Mouse (Mus musculus): ENCODE data around the gene Deup1. TPM values are rescaled to one million over a fixed set of nuclear protein-coding genes. Genes with fewer than 3 reads are reported as not detected.

Deup1 gene
- polyA plus RNA-seq, 1 experiment from 2014 or later: 0.31 TPM

DNA sequence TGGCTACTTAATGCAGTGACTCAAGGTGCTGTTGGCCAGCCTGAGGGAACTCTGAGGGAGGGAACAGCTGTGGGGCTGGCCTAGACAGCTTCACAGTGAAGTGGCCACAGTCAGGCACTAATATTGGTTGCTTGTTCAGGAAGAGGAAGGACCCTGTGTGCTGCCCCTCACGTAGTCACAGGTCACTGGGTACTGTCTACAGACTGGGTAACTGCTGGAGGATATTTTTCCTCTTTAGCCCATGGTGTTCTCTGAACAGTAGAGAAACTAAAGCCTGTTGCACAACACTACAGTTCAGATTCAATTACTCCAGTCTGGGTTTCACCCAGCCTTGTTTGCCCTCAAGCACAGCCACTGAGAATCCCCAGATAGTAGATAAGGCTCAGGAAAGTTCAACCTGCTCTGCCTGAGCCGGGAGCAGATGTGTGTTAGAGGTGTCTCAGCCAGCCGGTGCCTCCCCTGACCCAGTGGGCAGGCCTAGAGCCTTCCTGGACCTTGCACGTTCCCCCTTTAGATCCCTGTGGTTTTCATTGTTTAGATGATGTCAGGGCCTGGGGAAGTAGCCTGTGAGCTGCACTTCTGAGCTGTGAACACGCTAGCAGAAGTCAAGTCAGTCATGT is 85.9 kb downstream of the Deup1 start:
- H3K9ac ChIP-seq (ENCODE audit: low read length): no peak overlapping the region
- no peaks in the 10 kb centered on the region for H3K9me3 ChIP-seq (replicated peaks; ENCODE audit: control insufficient read depth, low read length)
- peaks cover 9% of the 10 kb centered on the region for H3K4me1 ChIP-seq (ENCODE audit: control insufficient read depth, insufficient read depth, low read length)
- no peak overlapping the region for H3K4me2 ChIP-seq (ENCODE audit: low read depth, low read length)
- peak overlapping the region; percentile 42 for H3K27ac ChIP-seq (ENCODE audit: low read length)
- ATAC-seq (ENCODE audit: insufficient read depth, low FRiP score): peak; percentile 73; the same call in 1 of the 2 replicates
- no peaks in the 10 kb centered on the region for H3K36me3 ChIP-seq (ENCODE audit: control insufficient read depth, insufficient read depth, low read length)
- no peak overlapping the region for H3K4me3 ChIP-seq (replicated peaks; ENCODE audit: low read length)
- 50% methylated on average over 5 of the region's 5 CpGs for WGBS
- no peaks in the 10 kb centered on the region for H3K27me3 ChIP-seq (ENCODE audit: control insufficient read depth, insufficient read depth, low read length)

DNA sequence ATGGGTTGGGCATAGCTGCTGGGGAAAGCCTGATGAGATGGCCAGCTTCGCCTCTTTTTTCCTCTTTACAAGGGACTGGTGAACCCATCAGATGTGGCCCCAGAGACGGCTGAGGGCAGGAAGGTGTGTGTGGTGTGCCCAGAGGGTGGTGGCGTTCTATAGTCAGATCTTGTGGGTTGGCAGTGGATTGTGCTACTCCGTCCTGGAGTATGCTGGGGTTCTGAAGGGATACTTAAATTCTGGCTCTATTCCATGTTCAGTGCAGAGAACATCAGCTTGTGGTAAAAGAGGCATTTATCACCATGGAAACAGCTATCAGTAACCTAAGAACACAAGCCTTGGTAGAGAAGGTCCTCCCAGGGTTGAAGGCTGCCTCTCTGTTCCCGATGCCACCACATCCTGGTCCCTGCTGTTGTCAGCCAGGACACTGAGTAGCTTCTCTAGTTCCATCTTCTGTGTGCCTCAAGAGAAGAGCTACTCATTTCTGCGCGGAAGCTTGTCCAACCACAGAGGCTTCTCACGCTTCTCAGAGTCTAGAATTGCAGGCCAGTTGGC is 88.7 kb downstream of the Deup1 start:
- Histone ChIP-seq H3K9me3 (replicated peaks; ENCODE audit: control insufficient read depth, low read length) (no peaks in the 10 kb centered on the region), H3K4me2 (ENCODE audit: low read depth, low read length) (no peak overlapping the region), H3K4me1 (ENCODE audit: control insufficient read depth, insufficient read depth, low read length) (peaks cover 15% of the 10 kb centered on the region), H3K9ac (ENCODE audit: low read length) (no peak overlapping the region), H3K27me3 (ENCODE audit: control insufficient read depth, insufficient read depth, low read length) (no peaks in the 10 kb centered on the region), H3K36me3 (ENCODE audit: control insufficient read depth, insufficient read depth, low read length) (no peaks in the 10 kb centered on the region), H3K27ac (ENCODE audit: low read length) (no peak overlapping the region), H3K4me3 (replicated peaks; ENCODE audit: low read length) (no peak overlapping the region)
- no peak for ATAC-seq (ENCODE audit: insufficient read depth, low FRiP score)
- WGBS: 82% methylated on average over 8 of the region's 8 CpGs

DNA sequence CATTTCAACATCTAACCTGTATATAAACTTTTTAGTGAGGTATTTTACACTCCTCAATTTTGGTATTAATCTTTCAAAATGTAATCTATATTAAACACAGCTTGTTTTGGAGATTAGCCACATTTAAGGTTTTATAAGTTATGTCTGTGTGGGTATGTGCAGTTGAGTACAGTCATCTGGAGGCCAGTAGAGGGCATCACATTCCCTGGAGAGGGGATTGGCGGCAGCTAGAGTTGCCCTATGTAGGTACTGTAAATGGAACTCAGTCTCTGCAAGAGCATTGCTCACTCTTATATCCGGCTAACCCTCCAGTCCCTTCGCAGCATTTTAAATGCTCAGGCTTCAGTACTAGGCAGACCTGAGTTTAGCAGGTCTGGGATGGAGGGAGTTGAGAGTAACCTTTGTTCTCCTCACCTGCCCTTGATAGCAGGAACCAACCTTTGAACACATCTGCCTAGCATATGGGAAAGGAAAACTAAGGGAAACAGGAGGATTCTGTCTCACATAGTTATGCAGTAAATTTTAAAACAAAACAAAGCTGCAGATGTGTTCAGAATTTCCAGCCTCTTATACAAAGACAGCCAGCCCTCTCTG is 90.2 kb downstream of the Deup1 start:
- H3K27me3 ChIP-seq (ENCODE audit: control insufficient read depth, insufficient read depth, low read length): no peaks in the 10 kb centered on the region
- no peak overlapping the region for H3K4me2 ChIP-seq (ENCODE audit: low read depth, low read length)
- H3K36me3 ChIP-seq (ENCODE audit: control insufficient read depth, insufficient read depth, low read length): no peaks in the 10 kb centered on the region
- H3K4me3 ChIP-seq (replicated peaks; ENCODE audit: low read length): no peak overlapping the region
- peaks cover 17% of the 10 kb centered on the region for H3K4me1 ChIP-seq (ENCODE audit: control insufficient read depth, insufficient read depth, low read length)
- 88% methylated on average over 3 of the region's 3 CpGs for WGBS
- no peak for ATAC-seq (ENCODE audit: insufficient read depth, low FRiP score)
- no peaks in the 10 kb centered on the region for H3K9me3 ChIP-seq (replicated peaks; ENCODE audit: control insufficient read depth, low read length)
- H3K9ac ChIP-seq (ENCODE audit: low read length): no peak overlapping the region
- no peak overlapping the region for H3K27ac ChIP-seq (ENCODE audit: low read length)

DNA sequence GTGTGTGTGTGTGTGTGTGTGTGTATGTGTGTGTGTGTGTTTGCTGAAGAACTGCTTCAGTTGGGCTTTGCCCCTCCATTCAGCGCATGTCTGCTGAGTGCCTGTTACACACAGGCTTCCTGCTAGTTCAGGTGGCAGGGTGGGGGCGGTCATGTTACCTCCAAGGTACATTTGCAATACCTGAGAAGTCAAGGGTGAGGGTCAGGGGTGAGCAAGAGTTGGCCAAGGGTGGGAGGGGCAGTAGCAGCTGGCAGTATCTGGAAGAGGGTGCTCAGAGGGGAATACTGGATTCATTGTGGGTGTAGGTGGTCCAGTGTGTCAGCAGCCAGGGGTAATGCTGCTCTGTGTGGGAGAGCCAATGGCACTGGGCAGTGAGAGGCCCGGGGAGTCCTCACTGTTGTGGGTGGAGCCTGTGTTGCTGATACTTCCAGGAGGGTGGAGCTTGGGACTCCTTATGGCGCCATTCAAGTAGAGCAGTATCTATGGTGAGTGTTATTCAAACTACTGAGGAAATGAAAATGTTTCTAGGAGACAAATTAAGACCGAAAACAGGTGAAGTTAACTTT is 90.8 kb downstream of the Deup1 start:
- H3K9ac ChIP-seq (ENCODE audit: low read length): no peak overlapping the region
- H3K9me3 ChIP-seq (replicated peaks; ENCODE audit: control insufficient read depth, low read length): no peaks in the 10 kb centered on the region
- peaks cover 16% of the 10 kb centered on the region for H3K4me1 ChIP-seq (ENCODE audit: control insufficient read depth, insufficient read depth, low read length)
- ATAC-seq (ENCODE audit: insufficient read depth, low FRiP score): 0 out of 2 replicates have a peak, but pooled peaks have one; percentile 35
- no peak overlapping the region for H3K27ac ChIP-seq (ENCODE audit: low read length)
- H3K36me3 ChIP-seq (ENCODE audit: control insufficient read depth, insufficient read depth, low read length): no peaks in the 10 kb centered on the region
- H3K27me3 ChIP-seq (ENCODE audit: control insufficient read depth, insufficient read depth, low read length): no peaks in the 10 kb centered on the region
- 72% methylated on average over 5 of the region's 5 CpGs for WGBS
- no peak overlapping the region for H3K4me2 ChIP-seq (ENCODE audit: low read depth, low read length)
- no peak overlapping the region for H3K4me3 ChIP-seq (replicated peaks; ENCODE audit: low read length)

DNA sequence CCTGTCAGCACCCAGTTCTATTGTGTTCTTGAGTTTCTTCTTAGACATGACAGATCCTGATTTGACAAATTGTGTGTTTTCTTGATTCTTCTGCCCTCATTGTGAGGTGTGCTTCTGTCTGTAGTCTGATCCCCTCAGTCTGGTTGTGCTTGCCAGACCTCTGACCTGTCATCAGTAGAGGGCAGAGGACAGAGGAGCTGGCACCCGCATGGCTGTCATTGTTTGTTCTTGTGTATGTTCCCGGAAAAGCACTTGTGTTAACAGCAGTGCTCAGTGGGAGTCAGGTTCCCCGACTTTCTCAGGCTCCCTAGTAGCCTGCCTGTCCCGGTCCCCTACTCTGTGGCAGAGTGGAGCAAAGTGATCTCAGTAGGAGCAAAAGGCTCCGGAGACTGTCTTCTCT is 92.3 kb downstream of the Deup1 start:
- Histone ChIP-seq H3K27ac (ENCODE audit: low read length) (no peak overlapping the region), H3K27me3 (ENCODE audit: control insufficient read depth, insufficient read depth, low read length) (no peaks in the 10 kb centered on the region), H3K4me3 (replicated peaks; ENCODE audit: low read length) (no peak overlapping the region), H3K9ac (ENCODE audit: low read length) (no peak overlapping the region), H3K36me3 (ENCODE audit: control insufficient read depth, insufficient read depth, low read length) (no peaks in the 10 kb centered on the region), H3K9me3 (replicated peaks; ENCODE audit: control insufficient read depth, low read length) (no peaks in the 10 kb centered on the region), H3K4me1 (ENCODE audit: control insufficient read depth, insufficient read depth, low read length) (peaks cover 11% of the 10 kb centered on the region; the same call in 1 of the 2 replicates), H3K4me2 (ENCODE audit: low read depth, low read length) (no peak overlapping the region)
- no peak for ATAC-seq (ENCODE audit: insufficient read depth, low FRiP score)
- WGBS: 43% methylated on average over 5 of the region's 5 CpGs

DNA sequence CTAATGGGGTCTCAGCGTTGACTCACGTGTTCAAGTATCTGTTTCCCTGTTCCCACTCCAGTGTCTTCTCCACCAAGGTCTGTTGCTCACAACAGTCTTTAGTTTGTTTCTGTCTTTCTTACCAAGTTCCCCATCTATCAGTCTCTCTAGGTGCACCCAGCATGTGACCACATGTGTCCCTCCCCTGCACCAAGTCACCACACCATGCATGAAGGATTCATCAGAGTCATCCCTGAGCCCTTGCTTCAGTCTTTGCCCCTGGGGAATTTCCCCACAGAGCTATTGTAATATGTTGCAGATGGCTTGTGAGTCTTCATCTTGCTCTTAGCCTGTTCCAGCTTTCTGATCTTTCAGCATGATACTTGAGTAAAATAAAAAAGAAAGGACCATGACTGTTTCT is 93.6 kb downstream of the Deup1 start:
- no peak for ATAC-seq (ENCODE audit: insufficient read depth, low FRiP score)
- no peaks in the 10 kb centered on the region for H3K36me3 ChIP-seq (ENCODE audit: control insufficient read depth, insufficient read depth, low read length)
- H3K4me3 ChIP-seq (replicated peaks; ENCODE audit: low read length): no peak overlapping the region
- H3K4me1 ChIP-seq (ENCODE audit: control insufficient read depth, insufficient read depth, low read length): peaks cover 19% of the 10 kb centered on the region; the same call in 1 of the 2 replicates
- H3K9ac ChIP-seq (ENCODE audit: low read length): no peak overlapping the region
- H3K27ac ChIP-seq (ENCODE audit: low read length): no peak overlapping the region
- H3K9me3 ChIP-seq (replicated peaks; ENCODE audit: control insufficient read depth, low read length): no peaks in the 10 kb centered on the region
- H3K4me2 ChIP-seq (ENCODE audit: low read depth, low read length): no peak overlapping the region
- 88% methylated on average over 2 of the region's 2 CpGs for WGBS
- no peaks in the 10 kb centered on the region for H3K27me3 ChIP-seq (ENCODE audit: control insufficient read depth, insufficient read depth, low read length)

DNA sequence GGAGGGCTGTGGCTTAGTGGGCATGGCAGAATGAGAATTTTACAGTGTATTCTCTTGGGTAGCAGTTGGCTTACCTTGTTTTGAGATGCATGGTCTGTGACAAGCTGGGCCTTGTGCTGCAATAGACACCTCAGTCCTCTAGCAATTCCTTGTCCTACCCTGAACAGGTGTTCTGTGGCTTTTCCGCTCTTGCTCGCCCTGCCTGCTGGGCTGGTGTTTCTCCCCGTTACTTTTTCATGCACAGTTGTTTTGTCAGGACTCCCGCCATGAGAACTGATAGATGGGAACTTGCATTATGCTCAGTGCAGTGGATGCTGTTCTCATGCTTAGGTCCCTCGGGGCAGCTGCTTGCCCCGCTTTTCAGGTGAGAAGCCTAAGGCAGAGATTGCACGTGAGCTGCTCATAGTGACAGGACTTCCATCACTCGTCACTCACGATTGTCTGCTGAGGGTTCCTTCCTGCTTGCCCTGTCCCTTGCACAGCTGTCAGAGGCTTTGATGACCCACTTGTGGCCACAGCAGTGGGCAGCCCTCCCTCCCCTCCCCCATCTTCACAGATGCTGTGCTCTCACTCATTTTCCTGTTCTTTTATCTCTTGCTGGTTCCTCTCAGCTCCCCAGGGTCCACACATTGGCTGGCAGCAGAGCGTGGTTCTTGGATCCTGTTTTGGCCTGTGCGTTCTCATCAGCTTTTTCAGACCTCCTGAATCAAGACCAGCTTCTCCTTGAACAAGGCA is 94.2 kb downstream of the Deup1 start:
- no peak for ATAC-seq (ENCODE audit: insufficient read depth, low FRiP score)
- H3K36me3 ChIP-seq (ENCODE audit: control insufficient read depth, insufficient read depth, low read length): no peaks in the 10 kb centered on the region
- H3K4me1 ChIP-seq (ENCODE audit: control insufficient read depth, insufficient read depth, low read length): peaks cover 25% of the 10 kb centered on the region
- H3K4me2 ChIP-seq (ENCODE audit: low read depth, low read length): no peak overlapping the region
- H3K9ac ChIP-seq (ENCODE audit: low read length): no peak overlapping the region
- no peak overlapping the region for H3K27ac ChIP-seq (ENCODE audit: low read length)
- H3K27me3 ChIP-seq (ENCODE audit: control insufficient read depth, insufficient read depth, low read length): no peaks in the 10 kb centered on the region
- WGBS: 77% methylated on average over 11 of the region's 11 CpGs
- H3K9me3 ChIP-seq (replicated peaks; ENCODE audit: control insufficient read depth, low read length): no peaks in the 10 kb centered on the region
- H3K4me3 ChIP-seq (replicated peaks; ENCODE audit: low read length): no peak overlapping the region

DNA sequence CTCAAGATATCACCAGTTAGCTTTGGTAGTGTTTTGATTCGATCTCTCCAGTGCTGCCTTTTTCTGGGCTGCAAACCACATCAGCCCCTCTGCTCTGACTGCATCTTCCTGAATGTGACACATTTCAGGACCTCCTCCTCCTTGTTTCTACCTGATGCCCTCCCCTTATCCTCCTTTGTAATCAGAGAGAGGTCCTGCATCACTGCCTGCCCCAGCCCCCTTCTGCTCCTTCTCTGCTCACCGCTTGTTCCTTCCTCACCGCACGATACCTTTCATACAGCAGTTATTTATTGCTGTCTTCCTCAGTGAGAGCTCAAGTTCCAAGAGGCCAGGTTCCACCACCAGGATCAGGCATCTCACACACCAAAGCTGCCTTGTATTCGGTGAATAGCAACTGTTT is 96.5 kb downstream of the Deup1 start:
- Histone ChIP-seq H3K4me3 (replicated peaks; ENCODE audit: low read length) (no peak overlapping the region), H3K4me2 (ENCODE audit: low read depth, low read length) (no peak overlapping the region), H3K9ac (ENCODE audit: low read length) (no peak overlapping the region), H3K36me3 (ENCODE audit: control insufficient read depth, insufficient read depth, low read length) (no peaks in the 10 kb centered on the region), H3K27ac (ENCODE audit: low read length) (no peak overlapping the region), H3K27me3 (ENCODE audit: control insufficient read depth, insufficient read depth, low read length) (no peaks in the 10 kb centered on the region), H3K4me1 (ENCODE audit: control insufficient read depth, insufficient read depth, low read length) (peaks cover 34% of the 10 kb centered on the region), H3K9me3 (replicated peaks; ENCODE audit: control insufficient read depth, low read length) (no peaks in the 10 kb centered on the region)
- ATAC-seq (ENCODE audit: insufficient read depth, low FRiP score): no peak
- WGBS: 41% methylated on average over 5 of the region's 5 CpGs

DNA sequence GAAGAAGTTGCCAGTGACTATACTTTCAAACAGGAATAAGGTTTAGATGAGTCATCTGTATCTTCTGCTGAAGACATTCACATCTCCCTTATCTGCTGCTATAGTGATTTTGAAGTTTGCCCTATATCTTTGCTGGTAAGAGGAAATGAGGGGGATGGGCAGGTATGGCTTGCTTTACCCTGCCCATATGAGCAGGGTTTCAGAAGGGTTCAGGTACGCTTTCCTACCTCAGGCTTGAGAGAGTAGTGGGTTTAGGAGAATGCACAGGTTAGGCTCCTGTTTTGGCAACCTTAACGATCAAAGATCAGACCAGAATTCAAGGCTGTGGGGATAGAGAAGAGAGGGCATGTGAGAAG is 97.8 kb downstream of the Deup1 start:
- no peaks in the 10 kb centered on the region for H3K36me3 ChIP-seq (ENCODE audit: control insufficient read depth, insufficient read depth, low read length)
- no peaks in the 10 kb centered on the region for H3K9me3 ChIP-seq (replicated peaks; ENCODE audit: control insufficient read depth, low read length)
- no peaks in the 10 kb centered on the region for H3K27me3 ChIP-seq (ENCODE audit: control insufficient read depth, insufficient read depth, low read length)
- H3K4me2 ChIP-seq (ENCODE audit: low read depth, low read length): no peak overlapping the region
- 78% methylated on average over 2 of the region's 2 CpGs for WGBS
- H3K27ac ChIP-seq (ENCODE audit: low read length): no peak overlapping the region
- H3K9ac ChIP-seq (ENCODE audit: low read length): no peak overlapping the region
- H3K4me3 ChIP-seq (replicated peaks; ENCODE audit: low read length): no peak overlapping the region
- ATAC-seq (ENCODE audit: insufficient read depth, low FRiP score): no peak
- H3K4me1 ChIP-seq (ENCODE audit: control insufficient read depth, insufficient read depth, low read length): peaks cover 31% of the 10 kb centered on the region
